Mouse (Mus musculus) left cerebral cortex, adult 6 months (tissue): ENCODE data around the gene Defb23. TPM values are rescaled to one million over a fixed set of nuclear protein-coding genes. Genes with fewer than 3 reads are reported as not detected.

ENCODE experiments used
- long read RNA-seq, 2 experiments: library from polyadenylated mRNA; unstranded; transcript quantifications; one replicate each; pipeline ENCODE4 v2.0.0; 2019 to 2020
- polyA plus RNA-seq: library from polyadenylated mRNA; unstranded; fragments of <200 nt; fragmentation: Nextera tagmentation; gene quantifications from 2 replicates; pipeline ENCODE4 v1.2.3, GENCODE M21; 2021

Gene Defb23
- polyA plus RNA-seq, result not detected in 2 replicates
- long read RNA-seq, experiment 1, result 0 reads
- long read RNA-seq, experiment 2, result 0 reads

DNA sequence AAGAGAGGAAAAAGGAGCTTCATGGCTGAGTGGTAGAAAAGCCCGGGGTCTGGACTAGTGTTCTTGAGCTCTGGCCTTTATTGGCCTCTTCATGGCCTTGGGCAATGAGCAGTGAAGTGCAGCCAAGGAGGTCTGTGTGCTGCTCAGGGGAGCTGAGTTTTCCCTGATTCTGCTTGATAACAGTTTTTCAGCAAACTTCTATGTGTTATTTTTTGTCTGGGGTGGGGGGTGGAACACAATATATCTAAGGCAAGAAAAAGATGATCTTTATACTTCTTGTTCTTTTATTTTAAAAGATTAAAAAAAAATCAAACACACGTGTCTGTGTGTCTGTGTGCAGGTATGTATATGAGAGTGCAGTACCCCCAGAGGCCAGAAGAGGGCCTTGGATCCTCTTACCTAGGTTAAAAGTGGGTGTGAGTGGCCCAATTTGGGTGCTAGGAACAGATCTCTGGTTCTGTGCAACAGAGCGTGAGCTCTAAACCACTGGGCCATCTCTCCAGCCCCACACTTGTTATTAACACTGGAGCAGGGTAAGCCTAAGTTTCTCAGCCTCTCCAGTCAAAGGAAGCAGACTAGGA, at the start of gene Defb23:
TSS of gene Defb23 (minus strand) at position 51 of the 581 bp plus-strand sequence.

DNA sequence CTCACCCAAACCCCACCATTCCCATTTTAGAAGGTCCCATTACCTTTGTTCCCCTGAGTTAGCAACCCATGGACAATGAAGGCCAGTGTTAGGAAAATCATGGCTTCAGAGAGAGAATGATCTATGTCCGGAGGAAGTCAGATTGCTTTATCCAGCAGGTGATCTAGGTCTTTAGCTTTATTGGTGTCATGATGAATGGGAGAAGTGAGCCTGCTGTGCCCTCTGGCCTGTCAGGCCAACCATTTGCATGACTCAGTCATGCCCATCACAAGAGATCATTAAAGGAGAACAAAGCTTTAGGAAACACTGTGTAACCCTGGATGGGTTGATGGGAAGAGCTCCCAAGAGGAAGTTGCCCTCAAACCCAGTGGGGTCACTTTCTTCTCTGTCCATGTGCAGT, 47.2 kb upstream of the Defb23 start, which contains the start of gene Defb26:
TSS of gene Defb26 (minus strand) at position 101 of the 400 bp plus-strand sequence.

DNA sequence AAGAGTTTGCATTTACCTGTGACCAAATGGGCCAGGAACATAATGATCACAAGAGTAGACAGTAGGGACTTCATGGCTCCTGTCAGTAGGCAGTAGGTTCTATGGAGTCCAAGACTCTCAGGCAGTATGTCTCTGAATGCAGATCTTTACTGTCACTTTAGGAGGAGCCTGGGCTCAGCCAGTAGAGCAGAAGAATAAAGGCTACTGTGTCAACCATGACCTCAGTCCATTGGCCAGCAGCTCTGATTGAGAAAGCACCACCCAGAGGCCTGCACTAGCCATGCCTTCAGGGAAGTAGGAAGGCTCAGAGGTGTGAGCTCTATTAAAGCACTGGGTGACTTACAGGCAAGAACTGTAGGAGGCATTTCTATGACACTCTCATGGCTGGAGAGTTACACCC, 25.6 kb upstream of the Defb23 start, which contains the start of gene Defb22:
TSS of gene Defb22 (minus strand) at position 101 of the 400 bp plus-strand sequence.

GRCm38 (mm10) chr2:152476763-152477162, 12.3 kb upstream of the Defb23 start, which contains the start of gene Defb20:
TSS of gene Defb20 (plus strand) at chr2:152477063.

DNA sequence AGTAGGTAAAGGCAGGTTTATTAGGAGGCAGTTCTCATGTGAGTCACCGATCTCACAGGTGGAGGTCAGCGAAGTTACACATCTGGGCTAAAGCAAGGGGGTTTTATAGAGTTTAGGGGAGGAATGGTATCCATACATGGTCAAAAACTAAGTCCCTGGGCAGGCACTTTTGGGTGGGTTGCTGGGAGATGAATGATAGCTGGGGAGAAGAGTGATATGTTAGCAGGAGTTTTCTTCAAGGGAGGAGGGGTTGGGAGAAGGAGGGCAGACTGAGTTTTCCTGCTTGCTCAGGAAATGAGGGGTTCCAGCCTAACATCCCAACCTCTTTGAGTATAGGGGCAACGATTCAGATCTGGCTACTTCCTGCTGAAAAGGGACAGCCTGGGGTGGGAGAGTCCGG, 49.1 kb downstream of the Defb23 start, which contains the start of gene 6820408C15Rik:
TSS of gene 6820408C15Rik (plus strand) at position 301 of the 400 bp plus-strand sequence.

GRCm38 (mm10) chr2:152414591-152415165, 49.7 kb downstream of the Defb23 start, which contains the start of gene Zcchc3:
TSS of gene Zcchc3 (minus strand) at chr2:152415027.

Other genes with a start within 250 kb of the Defb23 start
- gene Csnk2a1, start 237.8 kb downstream of the Defb23 start, polyA plus RNA-seq, result 169 and 236 TPM in 2 replicates
- 11.6 and 23.2 TPM in 2 replicates for gene Tbc1d20, start 170.8 kb downstream of the Defb23 start, polyA plus RNA-seq
- gene Rbck1, start 132.0 kb downstream of the Defb23 start, polyA plus RNA-seq, result 94.8 and 96.8 TPM in 2 replicates
- gene Trib3, start 120.6 kb downstream of the Defb23 start, polyA plus RNA-seq, result 0.64 and 0.85 TPM in 2 replicates
- gene Nrsn2, start 88.0 kb downstream of the Defb23 start, polyA plus RNA-seq, result 89.7 and 118 TPM in 2 replicates
- gene Sox12, start 66.6 kb downstream of the Defb23 start, polyA plus RNA-seq, result 1.3 and 1.6 TPM in 2 replicates
- gene Zcchc3, start 49.6 kb downstream of the Defb23 start, polyA plus RNA-seq, result 5.9 and 6.1 TPM in 2 replicates
- 1.4 and 2.0 TPM in 2 replicates for gene 6820408C15Rik, start 49.0 kb downstream of the Defb23 start, polyA plus RNA-seq
- not detected in 2 replicates for gene Defb20, start 12.4 kb upstream of the Defb23 start, polyA plus RNA-seq
- not detected in 2 replicates for gene Defb22, start 25.5 kb upstream of the Defb23 start, polyA plus RNA-seq
- gene Defb26, start 47.1 kb upstream of the Defb23 start, polyA plus RNA-seq, result not detected in 2 replicates
- not detected in 2 replicates for gene Defb28, start 53.6 kb upstream of the Defb23 start, polyA plus RNA-seq
- not detected in 2 replicates for gene Defb29, start 75.5 kb upstream of the Defb23 start, polyA plus RNA-seq
- gene Gm17416, start 104.7 kb upstream of the Defb23 start, polyA plus RNA-seq, result not detected in 2 replicates
- gene Defb21, start 108.1 kb upstream of the Defb23 start, polyA plus RNA-seq, result not detected in 2 replicates
- not detected in 2 replicates for gene Defb19, start 115.7 kb upstream of the Defb23 start, polyA plus RNA-seq
- not detected in 2 replicates for gene Defb45, start 134.8 kb upstream of the Defb23 start, polyA plus RNA-seq
- not detected in 2 replicates for gene Defb36, start 139.7 kb upstream of the Defb23 start, polyA plus RNA-seq
- gene Defb25, start 158.4 kb upstream of the Defb23 start, polyA plus RNA-seq, result not detected in 2 replicates
- gene Rem1, start 162.3 kb upstream of the Defb23 start, polyA plus RNA-seq, result 0.38 and 0.47 TPM in 2 replicates
- 53.8 and 63.9 TPM in 2 replicates for gene H13, start 204.8 kb upstream of the Defb23 start, polyA plus RNA-seq
- 19.3 and 26.8 TPM in 2 replicates for gene Mcts2, start 222.4 kb upstream of the Defb23 start, polyA plus RNA-seq